Mouse (Mus musculus) telencephalon, adult 2 months (tissue): ENCODE measurements at regions not wholly inside any gene's neighbourhood (a gene's known extent, or its start where the extent isn't known, plus 50 kb on each side); places are given as distances from the start of the nearest gene placed in this dataset.

Source experiments
- DNase-seq: peaks from one replicate; pipeline ENCODE4 v3.0.0-alpha.2; 2011; ENCODE audit warnings: low read depth, low spot score

GRCm38 (mm10) chr10:113285483-113285882 is 356.7 kb upstream of the Atxn7l3b start:
- DNase-seq: no peak

GRCm38 (mm10) chr10:113240766-113241372 is 312.1 kb upstream of the Atxn7l3b start:
- peak; percentile 41 for DNase-seq
